15 mouse cellular contexts compared by ENCODE assay signal in the genomic region with DNA sequence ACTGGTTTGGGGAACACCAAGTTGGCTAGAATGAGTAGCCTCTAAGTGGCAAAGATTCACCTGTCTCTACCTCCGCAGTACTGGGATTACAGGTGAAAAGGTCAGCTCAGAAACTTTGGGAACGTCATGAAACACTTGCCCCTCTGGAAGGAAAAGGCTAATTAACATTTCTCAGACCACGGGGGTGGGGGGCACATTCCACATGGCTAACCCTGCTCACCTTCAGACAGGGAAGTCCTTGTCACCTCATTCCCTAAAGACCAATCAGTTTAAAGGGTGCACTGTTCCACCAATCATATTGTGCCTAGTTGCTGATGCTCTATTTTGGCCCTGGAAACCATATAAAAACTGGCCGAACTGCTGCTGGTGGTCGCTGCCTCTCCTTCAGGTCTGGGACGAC.
"Had no signal": no experiment of that assay in that cellular context is flagged by ENCODE, and none has a peak within 500 bp of the region (broad histone marks: within the 10 kb centered on the region; RNA-seq: fewer than 3 reads in every experiment).

No protein-coding gene starts in this region.

- H3K36me3 ChIP-seq: midbrain, embryonic 13.5 days; midbrain, embryonic 15.5 days; neural tube, embryonic 12.5 days; stomach, embryonic 15.5 days had no signal

- H3K4me1 ChIP-seq: neural tube, embryonic 12.5 days; stomach, embryonic 15.5 days had no signal

- H3K4me2 ChIP-seq: lung, embryonic 14.5 days; midbrain, embryonic 13.5 days; midbrain, embryonic 15.5 days; neural tube, embryonic 12.5 days; stomach, embryonic 15.5 days had no signal

- H3K4me3 ChIP-seq: megakaryocyte, embryonic 14.5 days; midbrain, embryonic 13.5 days; midbrain, embryonic 15.5 days; neural tube, embryonic 12.5 days; stomach, embryonic 15.5 days had no signal

- H3K27me3 ChIP-seq: midbrain, embryonic 13.5 days; midbrain, embryonic 15.5 days; neural tube, embryonic 12.5 days; stomach, embryonic 15.5 days had no signal

- H3K27ac ChIP-seq: macrophage; midbrain, embryonic 13.5 days; midbrain, embryonic 15.5 days; neural tube, embryonic 12.5 days; stomach, embryonic 15.5 days; stomach, postnatal 0 days had no signal

- H3K9ac ChIP-seq: lung, embryonic 14.5 days; midbrain, embryonic 13.5 days; midbrain, embryonic 15.5 days; neural tube, embryonic 12.5 days; stomach, embryonic 15.5 days had no signal

- H3K9me3 ChIP-seq: megakaryocyte, embryonic 14.5 days; midbrain, embryonic 13.5 days; midbrain, embryonic 15.5 days; neural tube, embryonic 12.5 days; stomach, embryonic 15.5 days had no signal

- ATAC-seq: midbrain, embryonic 13.5 days; midbrain, embryonic 15.5 days had no signal

- DNase-seq: lung, adult 18-20 months; lung, embryonic 14.5 days; lung, postnatal 10 days; lung, postnatal 36 days; right cerebral cortex, postnatal 14 days; thymus, adult 2 months; thymus, postnatal 25 days; thymus, postnatal 4 days had no signal
